Mouse (Mus musculus): Measurements from ENCODE around the gene Slc32a1. TPM values are rescaled to one million over a fixed set of nuclear protein-coding genes. Genes with fewer than 3 reads are reported as not detected.

The Slc32a1 gene
- polyA plus RNA-seq, 1 experiment from 2014 or later, result 10.7 TPM

DNA sequence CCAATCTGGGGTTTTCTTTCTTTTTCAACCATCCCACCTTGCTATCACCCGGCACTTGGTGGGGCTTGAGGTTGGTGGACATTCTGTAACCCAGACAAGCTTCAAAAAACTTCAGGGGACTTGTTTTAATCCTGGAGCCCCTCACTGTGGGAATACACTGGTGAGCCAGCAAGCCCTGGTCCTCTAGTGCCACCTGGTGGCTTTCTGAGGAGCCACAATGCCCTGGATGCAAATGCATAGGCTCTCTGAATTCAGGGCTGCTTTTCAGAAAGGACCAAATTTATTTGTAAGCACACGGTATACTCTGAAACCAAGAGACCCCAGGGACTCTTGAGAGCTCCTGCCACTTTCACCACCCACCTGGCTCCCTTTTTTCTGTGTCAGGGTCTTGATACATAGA, 31.3 kb downstream of the Slc32a1 start:
- H3K9me3 ChIP-seq (ENCODE audit: control insufficient read depth, low read length), result no peaks in the 10 kb centered on the region
- H3K27ac ChIP-seq (ENCODE audit: low read depth, low read length), result no peak overlapping the region
- H3K9ac ChIP-seq (replicated peaks; ENCODE audit: low read depth, low read length), result no peak overlapping the region
- no peak overlapping the region for H3K4me3 ChIP-seq (ENCODE audit: low read depth, low read length)
- no peak; the same call in 1 of the 2 replicates for ATAC-seq (ENCODE audit: low read depth)
- H3K27me3 ChIP-seq (ENCODE audit: control insufficient read depth, insufficient read depth, low read length), result no peaks in the 10 kb centered on the region
- 25% methylated on average over 2 of the region's 2 CpGs for WGBS
- H3K4me2 ChIP-seq (ENCODE audit: low read depth, low read length), result no peak overlapping the region
- no peaks in the 10 kb centered on the region for H3K4me1 ChIP-seq (ENCODE audit: control insufficient read depth, insufficient read depth, low read length)
- peaks cover 26% of the 10 kb centered on the region for H3K36me3 ChIP-seq (ENCODE audit: control insufficient read depth, insufficient read depth, low read length)

DNA sequence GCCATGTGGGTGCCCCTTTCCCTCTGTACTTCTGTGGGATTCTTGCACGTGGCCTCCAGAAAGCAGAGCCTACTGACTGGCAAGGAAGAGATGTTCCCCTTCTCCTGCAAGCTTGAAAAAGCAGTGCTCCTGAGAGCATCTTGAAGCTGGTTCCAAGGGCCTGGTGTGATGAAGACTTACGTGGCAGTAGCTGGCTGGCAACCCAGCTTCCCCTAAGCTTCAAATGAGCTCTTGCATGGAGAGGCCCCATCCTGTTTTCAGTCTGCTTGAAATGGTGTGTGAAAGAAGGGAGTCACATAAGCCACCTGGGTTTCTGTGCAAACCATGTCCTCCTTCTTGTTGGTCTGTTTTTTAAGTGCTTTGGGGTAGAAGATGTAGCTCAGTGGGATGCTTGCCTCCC, 32.0 kb downstream of the Slc32a1 start:
- no peak for ATAC-seq (ENCODE audit: low read depth)
- Histone ChIP-seq H3K27me3 (ENCODE audit: control insufficient read depth, insufficient read depth, low read length) (no peaks in the 10 kb centered on the region), H3K36me3 (ENCODE audit: control insufficient read depth, insufficient read depth, low read length) (peaks cover 19% of the 10 kb centered on the region), H3K4me1 (ENCODE audit: control insufficient read depth, insufficient read depth, low read length) (no peaks in the 10 kb centered on the region), H3K27ac (ENCODE audit: low read depth, low read length) (no peak overlapping the region), H3K4me2 (ENCODE audit: low read depth, low read length) (no peak overlapping the region), H3K9ac (replicated peaks; ENCODE audit: low read depth, low read length) (no peak overlapping the region), H3K9me3 (ENCODE audit: control insufficient read depth, low read length) (no peaks in the 10 kb centered on the region), H3K4me3 (ENCODE audit: low read depth, low read length) (no peak overlapping the region)
- 92% methylated on average over 2 of the region's 2 CpGs for WGBS

DNA sequence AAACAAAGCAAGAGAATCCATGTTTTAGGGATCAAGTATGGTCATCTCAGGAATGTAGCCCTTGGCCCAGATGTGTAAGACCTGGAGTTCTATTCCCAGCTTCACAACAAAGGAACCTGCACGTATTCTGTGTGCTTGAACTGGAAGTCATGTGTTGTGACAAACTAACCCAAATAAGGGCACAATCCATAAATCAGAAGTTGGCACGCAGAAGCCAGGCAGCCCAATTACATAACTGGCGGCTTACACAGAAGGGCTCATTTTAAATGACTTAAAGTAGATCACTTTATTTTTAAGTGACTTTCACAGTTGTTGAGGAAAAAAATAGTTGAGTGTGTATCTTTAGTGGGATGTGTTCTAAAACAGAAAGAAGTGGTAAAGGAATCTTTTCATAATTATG, 33.2 kb downstream of the Slc32a1 start:
- 81% methylated on average over 3 of the region's 3 CpGs for WGBS

DNA sequence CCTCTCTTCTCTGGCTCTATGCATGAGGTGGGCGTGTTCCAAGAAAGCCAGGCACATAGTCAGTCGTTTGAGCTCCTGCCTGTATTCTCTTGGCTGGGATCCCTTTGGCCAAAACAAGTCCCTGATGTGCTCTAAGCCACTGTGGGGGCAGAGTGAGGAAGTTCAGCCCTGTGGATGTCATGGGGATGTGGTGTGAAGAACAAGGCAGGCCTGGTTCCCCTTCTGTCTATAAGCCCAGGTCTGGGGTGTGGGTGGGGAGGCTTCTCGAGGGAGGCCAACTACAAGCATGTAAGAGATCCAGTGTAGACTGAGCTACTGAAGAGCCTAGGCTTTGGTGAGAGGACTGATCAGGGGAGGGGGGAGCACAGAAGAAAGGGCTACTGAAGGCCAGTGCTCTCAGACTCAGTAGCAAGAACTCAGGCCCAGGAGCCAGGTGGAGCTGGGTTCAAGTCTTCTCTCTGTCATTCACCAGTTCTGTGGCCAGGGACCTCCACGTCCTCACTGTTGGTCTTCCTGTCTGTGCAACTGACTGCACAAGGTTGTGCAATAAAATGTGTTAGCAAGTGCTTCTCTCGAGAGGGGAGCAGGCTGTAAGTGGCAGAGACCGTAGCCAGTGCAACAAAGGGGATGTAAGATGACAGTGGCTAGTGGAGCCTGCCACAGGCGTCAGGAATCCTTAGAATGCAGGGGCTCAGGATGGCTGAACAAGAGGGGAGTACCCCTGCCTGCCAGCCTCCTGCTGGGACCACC, 40.8 kb downstream of the Slc32a1 start:
- no peak overlapping the region for H3K9ac ChIP-seq (replicated peaks; ENCODE audit: low read depth, low read length)
- H3K4me3 ChIP-seq (ENCODE audit: low read depth, low read length), result no peak overlapping the region
- H3K27me3 ChIP-seq (ENCODE audit: control insufficient read depth, insufficient read depth, low read length), result no peaks in the 10 kb centered on the region
- no peak overlapping the region for H3K4me2 ChIP-seq (ENCODE audit: low read depth, low read length)
- no peaks in the 10 kb centered on the region for H3K9me3 ChIP-seq (ENCODE audit: control insufficient read depth, low read length)
- no peak for ATAC-seq (ENCODE audit: low read depth)
- WGBS, result 48% methylated on average over 7 of the region's 7 CpGs
- no peaks in the 10 kb centered on the region for H3K4me1 ChIP-seq (ENCODE audit: control insufficient read depth, insufficient read depth, low read length)
- H3K27ac ChIP-seq (ENCODE audit: low read depth, low read length), result no peak overlapping the region
- no peaks in the 10 kb centered on the region for H3K36me3 ChIP-seq (ENCODE audit: control insufficient read depth, insufficient read depth, low read length)

More for the DNA sequence above, 33.2 kb downstream of the Slc32a1 start:
- Histone ChIP-seq H3K9me3 (ENCODE audit: control insufficient read depth, low read length) (no peaks in the 10 kb centered on the region), H3K4me1 (ENCODE audit: control insufficient read depth, insufficient read depth, low read length) (no peaks in the 10 kb centered on the region), H3K36me3 (ENCODE audit: control insufficient read depth, insufficient read depth, low read length) (peaks cover 13% of the 10 kb centered on the region), H3K4me2 (ENCODE audit: low read depth, low read length) (no peak overlapping the region), H3K4me3 (ENCODE audit: low read depth, low read length) (no peak overlapping the region), H3K9ac (replicated peaks; ENCODE audit: low read depth, low read length) (no peak overlapping the region), H3K27ac (ENCODE audit: low read depth, low read length) (no peak overlapping the region), H3K27me3 (ENCODE audit: control insufficient read depth, insufficient read depth, low read length) (no peaks in the 10 kb centered on the region)
- ATAC-seq (ENCODE audit: low read depth), result no peak

DNA sequence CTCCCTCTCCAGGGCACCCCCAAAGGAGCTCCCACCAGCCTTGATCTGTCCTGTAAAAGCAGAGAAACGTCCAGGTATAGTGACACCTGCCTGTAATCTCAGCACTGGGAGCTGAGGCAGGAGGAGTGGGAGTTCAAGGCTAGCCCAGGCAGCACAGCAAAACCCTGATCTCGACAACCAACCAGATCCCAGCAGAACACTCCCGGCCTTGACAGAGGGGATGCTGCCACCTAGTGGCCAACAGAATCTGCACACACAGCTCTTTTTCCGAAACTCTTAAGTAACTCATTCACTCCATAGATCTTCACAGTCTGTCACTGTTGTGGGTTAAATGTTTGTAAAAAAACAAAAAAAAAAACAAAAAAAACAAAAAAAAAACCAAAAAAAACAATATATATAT, 42.4 kb downstream of the Slc32a1 start:
- WGBS, result 6% methylated on average over 4 of the region's 4 CpGs
- no peak overlapping the region for H3K4me2 ChIP-seq (ENCODE audit: low read depth, low read length)
- H3K9me3 ChIP-seq (ENCODE audit: control insufficient read depth, low read length), result no peaks in the 10 kb centered on the region
- H3K9ac ChIP-seq (replicated peaks; ENCODE audit: low read depth, low read length), result no peak overlapping the region
- no peaks in the 10 kb centered on the region for H3K4me1 ChIP-seq (ENCODE audit: control insufficient read depth, insufficient read depth, low read length)
- peak; percentile 49 for ATAC-seq (ENCODE audit: low read depth)
- H3K27ac ChIP-seq (ENCODE audit: low read depth, low read length), result no peak overlapping the region
- no peaks in the 10 kb centered on the region for H3K36me3 ChIP-seq (ENCODE audit: control insufficient read depth, insufficient read depth, low read length)
- no peak overlapping the region for H3K4me3 ChIP-seq (ENCODE audit: low read depth, low read length)
- no peaks in the 10 kb centered on the region for H3K27me3 ChIP-seq (ENCODE audit: control insufficient read depth, insufficient read depth, low read length)

DNA sequence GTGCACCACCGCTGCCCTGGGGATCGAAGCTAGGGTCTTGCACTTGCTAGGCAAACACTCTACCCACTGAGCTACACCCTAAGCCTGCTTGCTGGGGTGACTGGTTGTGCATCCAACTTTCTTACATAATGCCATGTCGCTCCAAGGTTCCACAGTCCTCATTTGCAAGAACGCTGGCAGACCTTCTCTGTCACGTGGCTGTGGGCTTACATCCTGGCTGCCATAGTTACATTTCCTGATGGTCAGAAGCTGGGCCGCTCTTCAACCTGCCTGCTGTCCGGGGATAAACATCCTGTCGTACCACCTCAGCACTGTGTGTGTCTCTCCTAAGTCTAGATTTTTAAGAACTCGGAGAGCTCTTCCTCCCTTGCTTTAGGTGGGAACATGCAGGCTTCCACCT, 44.1 kb downstream of the Slc32a1 start:
- H3K27me3 ChIP-seq (ENCODE audit: control insufficient read depth, insufficient read depth, low read length), result no peaks in the 10 kb centered on the region
- H3K4me1 ChIP-seq (ENCODE audit: control insufficient read depth, insufficient read depth, low read length), result no peaks in the 10 kb centered on the region
- ATAC-seq (ENCODE audit: low read depth), result no peak
- no peaks in the 10 kb centered on the region for H3K9me3 ChIP-seq (ENCODE audit: control insufficient read depth, low read length)
- H3K4me2 ChIP-seq (ENCODE audit: low read depth, low read length), result no peak overlapping the region
- no peaks in the 10 kb centered on the region for H3K36me3 ChIP-seq (ENCODE audit: control insufficient read depth, insufficient read depth, low read length)
- no peak overlapping the region for H3K4me3 ChIP-seq (ENCODE audit: low read depth, low read length)
- H3K27ac ChIP-seq (ENCODE audit: low read depth, low read length), result no peak overlapping the region
- no peak overlapping the region for H3K9ac ChIP-seq (replicated peaks; ENCODE audit: low read depth, low read length)
- WGBS, result 86% methylated on average over 9 of the region's 9 CpGs

DNA sequence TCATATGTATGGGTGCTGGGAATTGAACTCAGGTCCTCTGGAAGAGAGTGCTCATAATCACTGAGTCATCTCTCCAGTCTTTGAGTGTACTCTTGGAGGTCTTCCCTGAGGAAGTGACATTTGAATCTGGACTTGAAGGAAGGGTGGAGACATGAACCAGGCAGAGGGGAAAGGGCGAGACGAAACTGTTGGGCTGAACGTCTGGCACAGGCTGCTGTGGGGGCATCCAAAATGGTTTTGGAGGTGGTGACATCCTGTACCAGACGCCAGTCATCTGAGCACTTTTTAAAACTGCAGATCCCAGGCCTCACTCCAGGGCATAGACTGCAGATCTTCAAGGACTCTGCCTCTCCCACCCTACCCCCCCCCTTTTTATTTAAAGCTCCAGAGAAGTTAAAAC, 45.2 kb downstream of the Slc32a1 start:
- Histone ChIP-seq H3K9me3 (ENCODE audit: control insufficient read depth, low read length) (no peaks in the 10 kb centered on the region), H3K27me3 (ENCODE audit: control insufficient read depth, insufficient read depth, low read length) (no peaks in the 10 kb centered on the region), H3K4me2 (ENCODE audit: low read depth, low read length) (no peak overlapping the region), H3K4me1 (ENCODE audit: control insufficient read depth, insufficient read depth, low read length) (no peaks in the 10 kb centered on the region), H3K4me3 (ENCODE audit: low read depth, low read length) (no peak overlapping the region), H3K36me3 (ENCODE audit: control insufficient read depth, insufficient read depth, low read length) (no peaks in the 10 kb centered on the region), H3K9ac (replicated peaks; ENCODE audit: low read depth, low read length) (no peak overlapping the region), H3K27ac (ENCODE audit: low read depth, low read length) (no peak overlapping the region)
- ATAC-seq (ENCODE audit: low read depth), result no peak
- WGBS, result 88% methylated on average over 4 of the region's 4 CpGs

DNA sequence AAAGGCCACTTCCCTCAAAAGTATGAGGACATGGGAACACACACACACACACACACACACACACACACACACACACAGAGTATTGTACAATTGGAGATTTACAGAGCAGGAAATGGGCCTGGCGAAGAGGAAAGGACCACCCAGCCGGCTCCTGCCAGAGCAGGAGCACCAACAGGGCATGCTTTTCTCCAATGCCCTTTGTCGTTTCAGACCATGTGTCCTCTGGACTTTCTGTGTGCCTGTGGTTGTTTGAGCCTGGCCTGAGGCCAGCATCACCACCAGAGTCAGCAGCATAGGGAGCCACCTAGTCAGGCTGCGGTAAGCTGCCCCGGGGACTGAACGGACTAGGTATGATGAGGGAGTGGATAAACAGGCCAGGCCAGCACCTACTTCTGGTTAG, 48.3 kb downstream of the Slc32a1 start:
- ATAC-seq (ENCODE audit: low read depth), result no peak
- no peak overlapping the region for H3K4me2 ChIP-seq (ENCODE audit: low read depth, low read length)
- H3K27ac ChIP-seq (ENCODE audit: low read depth, low read length), result no peak overlapping the region
- no peaks in the 10 kb centered on the region for H3K27me3 ChIP-seq (ENCODE audit: control insufficient read depth, insufficient read depth, low read length)
- H3K4me1 ChIP-seq (ENCODE audit: control insufficient read depth, insufficient read depth, low read length), result no peaks in the 10 kb centered on the region
- H3K4me3 ChIP-seq (ENCODE audit: low read depth, low read length), result no peak overlapping the region
- no peaks in the 10 kb centered on the region for H3K36me3 ChIP-seq (ENCODE audit: control insufficient read depth, insufficient read depth, low read length)
- H3K9me3 ChIP-seq (ENCODE audit: control insufficient read depth, low read length), result no peaks in the 10 kb centered on the region
- H3K9ac ChIP-seq (replicated peaks; ENCODE audit: low read depth, low read length), result no peak overlapping the region
- WGBS, result 55% methylated on average over 6 of the region's 6 CpGs

DNA sequence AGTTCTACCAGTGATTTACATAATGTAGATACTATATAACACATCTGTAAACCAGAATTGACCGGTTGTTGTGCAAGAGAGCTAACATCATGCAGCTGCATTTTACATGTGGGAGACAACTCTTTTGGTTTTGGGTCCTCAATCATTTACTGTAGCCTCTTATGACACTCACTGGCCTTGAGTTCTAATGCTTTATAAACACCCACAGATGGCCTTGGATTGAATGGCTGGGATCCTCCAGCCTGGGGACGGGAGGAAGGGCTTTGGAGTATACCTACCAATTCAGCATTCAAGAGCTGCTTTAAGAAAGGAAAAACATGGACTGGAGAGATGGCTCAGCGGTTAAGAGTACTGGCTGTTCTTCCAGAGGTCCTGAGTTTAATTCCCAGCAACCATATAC, 48.8 kb downstream of the Slc32a1 start:
- H3K9ac ChIP-seq (replicated peaks; ENCODE audit: low read depth, low read length), result no peak overlapping the region
- no peak overlapping the region for H3K4me3 ChIP-seq (ENCODE audit: low read depth, low read length)
- H3K4me2 ChIP-seq (ENCODE audit: low read depth, low read length), result no peak overlapping the region
- no peaks in the 10 kb centered on the region for H3K27me3 ChIP-seq (ENCODE audit: control insufficient read depth, insufficient read depth, low read length)
- no peaks in the 10 kb centered on the region for H3K36me3 ChIP-seq (ENCODE audit: control insufficient read depth, insufficient read depth, low read length)
- H3K9me3 ChIP-seq (ENCODE audit: control insufficient read depth, low read length), result no peaks in the 10 kb centered on the region
- no peak for ATAC-seq (ENCODE audit: low read depth)
- no peak overlapping the region for H3K27ac ChIP-seq (ENCODE audit: low read depth, low read length)
- no peaks in the 10 kb centered on the region for H3K4me1 ChIP-seq (ENCODE audit: control insufficient read depth, insufficient read depth, low read length)
- WGBS, result 80% methylated on average over 3 of the region's 3 CpGs

Measured in neural tube, embryonic 14.5 days (tissue).